In the genomic region with DNA sequence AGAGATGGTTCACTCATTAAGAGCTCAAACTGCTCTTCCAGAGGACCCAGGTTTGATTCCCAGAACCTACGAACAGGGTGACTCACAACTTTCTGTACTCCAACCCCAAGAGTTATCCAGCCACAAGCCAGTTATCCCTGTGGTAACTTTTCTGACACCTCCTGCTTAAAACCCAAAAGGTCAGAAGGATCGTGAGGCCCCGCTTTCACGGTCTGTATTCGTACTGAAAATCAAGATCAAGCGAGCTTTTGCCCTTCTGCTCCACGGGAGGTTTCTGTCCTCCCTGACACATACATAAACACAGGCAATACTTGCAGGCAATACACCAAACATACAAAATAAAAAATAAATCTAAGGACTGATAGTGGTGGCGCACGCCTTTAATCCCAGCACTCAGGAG, we compare ENCODE assay signal across 8 mouse cellular contexts. TPM values are rescaled to one million over a fixed set of nuclear protein-coding genes. Genes with fewer than 3 reads are reported as not detected.
DNase-seq lines count a peak whose midpoint lies in the region; ATAC-seq and TF ChIP-seq lines count a peak whose summit lies in the region.

No protein-coding gene starts in this region.

- DNase-seq in G1E (ENCODE audit: low spot score) = no peak
- peak; percentile 100 for DNase-seq in cerebellum, adult 8-10 months
- peak; percentile 100 for DNase-seq in layer of hippocampus, adult 2 months (ENCODE audit: low spot score in 2 of 2)
- peak; percentile 98 to 99 for DNase-seq in lung, adult 18-20 months
- DNase-seq in thymus, adult 18-20 months = peak; percentile 98 to 100

- H3K27me3 ChIP-seq in G1E (ENCODE audit: insufficient read depth, low read length) = peaks cover 6% of the 10 kb centered on the region; the same call in 1 of the 2 replicates
- no peaks in the 10 kb centered on the region for H3K27me3 ChIP-seq in neural tube, embryonic 15.5 days (replicated peaks)

- H3K4me3 ChIP-seq in G1E (ENCODE audit: low read depth, low read length) = no peak overlapping the region
- no peak overlapping the region for H3K4me3 ChIP-seq in layer of hippocampus, adult 2 months
- no peak overlapping the region for H3K4me3 ChIP-seq in neural tube, embryonic 15.5 days (replicated peaks)

- peaks cover 4% of the 10 kb centered on the region for H3K36me3 ChIP-seq in G1E (replicated peaks)
- H3K36me3 ChIP-seq in neural tube, embryonic 15.5 days = no peaks in the 10 kb centered on the region

- WGBS in neural tube, embryonic 15.5 days = 56% methylated on average over 9 of the region's 9 CpGs

- ATAC-seq in G1E (ENCODE audit: extremely low read depth, insufficient number of reproducible peaks, low FRiP score, poor library complexity, severe bottlenecking) = peak; percentile 100
- ATAC-seq in frontal cortex, adult (ENCODE audit: low TSS enrichment) = peak; percentile 96
- ATAC-seq in hematopoietic stem cell, adult 5-6 weeks (replicated peaks in 1 of 2; ENCODE audit: insufficient read depth in 1 of 2, low FRiP score in 2 of 2, low TSS enrichment in 1 of 2, low read depth in 1 of 2, poor library complexity in 2 of 2, severe bottlenecking in 2 of 2) = peak; percentile 100
- peak; percentile 84 for ATAC-seq in neural tube, embryonic 15.5 days (ENCODE audit: low FRiP score)

- H3K4me2 ChIP-seq in neural tube, embryonic 15.5 days = no peak overlapping the region

- peaks cover 8% of the 10 kb centered on the region; the same call in 1 of the 2 replicates for H3K4me1 ChIP-seq in G1E (ENCODE audit: insufficient read depth, low read depth, low read length)
- H3K4me1 ChIP-seq in neural tube, embryonic 15.5 days = no peaks in the 10 kb centered on the region

- no peak overlapping the region for H3K9ac ChIP-seq in neural tube, embryonic 15.5 days (replicated peaks)

- TF ChIP-seq CTCF in G1E (IDR thresholded peaks at IDR 0.05; ENCODE audit: low read depth, low read length) = no peak
- no peak for TF ChIP-seq CTCF in layer of hippocampus, adult 2 months (conservative IDR thresholded peaks at IDR 0.05)

- H3K27ac ChIP-seq in layer of hippocampus, adult 2 months = no peak overlapping the region
- H3K27ac ChIP-seq in neural tube, embryonic 15.5 days (replicated peaks) = no peak overlapping the region

- H3K9me3 ChIP-seq in G1E (replicated peaks) = no peaks in the 10 kb centered on the region
- H3K9me3 ChIP-seq in neural tube, embryonic 15.5 days (replicated peaks) = peaks cover 3% of the 10 kb centered on the region

RNA-seq across cellular contexts. Expression of gene Igf2bp3, which starts 21.6 kb away (rescaled TPM):
- total RNA-seq in G1E (2014; fragmentation: Nextera tagmentation) = 50.9 and 56.3 TPM in 2 replicates
- 36.1 and 41.2 TPM in 2 replicates for total RNA-seq in G1E (2017)
- 18.5 and 25.9 TPM in 2 replicates for polyA plus RNA-seq in G1E (2012)
- total RNA-seq in hematopoietic stem cell, adult 5-6 weeks (2017) = 0.06 and 0.25 TPM in 2 replicates
- not detected for total RNA-seq in layer of hippocampus, adult 2 months (2021)
- polyA plus RNA-seq in neural tube, embryonic 15.5 days (2015; fragmentation: Nextera tagmentation; extraction: Ambion mirVana) = 18.8 and 29.9 TPM in 2 replicates

RNA-seq across cellular contexts. Expression of gene Tra2a, which starts 27.5 kb away (rescaled TPM):
- 174 and 194 TPM in 2 replicates for total RNA-seq in G1E (2014; fragmentation: Nextera tagmentation)
- total RNA-seq in G1E (2017) = 130 and 160 TPM in 2 replicates
- polyA plus RNA-seq in G1E (2012) = 20.8 and 35.7 TPM in 2 replicates
- total RNA-seq in hematopoietic stem cell, adult 5-6 weeks (2017) = 204 and 234 TPM in 2 replicates
- 10 to 100 TPM; 69.9 to 86.9 TPM for total RNA-seq in layer of hippocampus, adult 2 months (2021)
- 102 and 109 TPM in 2 replicates for polyA plus RNA-seq in neural tube, embryonic 15.5 days (2015; fragmentation: Nextera tagmentation; extraction: Ambion mirVana)

Comparison
In these comparisons a context has a peak if more than half of its experiments do, and no peak if none do; other contexts are left out.
1. RNA of gene Igf2bp3, which starts 21.6 kb away (total RNA-seq): 36.1 to 56.3 TPM in G1E; 0.06 to 0.25 TPM in hematopoietic stem cell, adult 5-6 weeks and not detected in layer of hippocampus, adult 2 months; every median in the first group is over 10 times any median in the second.
2. Peak in every context shown above with its lines, with median percentiles within 50 percentile points of each other: ATAC-seq.